Mouse (Mus musculus): ENCODE measurements at regions not wholly inside any gene's neighbourhood (a gene's known extent, or its start where the extent isn't known, plus 50 kb on each side); places are given as distances from the start of the nearest gene placed in this dataset.

GRCm38 (mm10) chr13:5211659-5212058, 602.7 kb upstream of the Akr1e1 start:
- no peak for DNase-seq (ENCODE audit: extremely low spot score, low spot score)

GRCm38 (mm10) chr13:5229476-5229875, 620.5 kb upstream of the Akr1e1 start:
- no peak for DNase-seq (ENCODE audit: extremely low spot score, low spot score)

- DNase-seq (ENCODE audit: extremely low spot score, low spot score) = no peak
These were observed 625.3 kb upstream of the Akr1e1 start for GRCm38 (mm10) chr13:5234232-5234631.

- no peak for DNase-seq (ENCODE audit: extremely low spot score, low spot score)
These were observed 625.9 kb upstream of the Klf6 start for GRCm38 (mm10) chr13:5235391-5235790.

GRCm38 (mm10) chr13:5240541-5240940, 620.7 kb upstream of the Klf6 start:
- DNase-seq (ENCODE audit: extremely low spot score, low spot score) = no peak

- no peak for DNase-seq (ENCODE audit: extremely low spot score, low spot score)
These were observed 618.5 kb upstream of the Klf6 start for GRCm38 (mm10) chr13:5242782-5243181.

- DNase-seq (ENCODE audit: extremely low spot score, low spot score) = no peak
These were observed 612.5 kb upstream of the Klf6 start for GRCm38 (mm10) chr13:5248671-5249391.

GRCm38 (mm10) chr13:5257891-5258660, 603.2 kb upstream of the Klf6 start:
- DNase-seq (ENCODE audit: extremely low spot score, low spot score) = no peak

- no peak for DNase-seq (ENCODE audit: extremely low spot score, low spot score)
These were observed 601.5 kb upstream of the Klf6 start for GRCm38 (mm10) chr13:5259760-5260159.

- no peak for DNase-seq (ENCODE audit: extremely low spot score, low spot score)
These were observed 588.6 kb upstream of the Klf6 start for GRCm38 (mm10) chr13:5272506-5273192.

- DNase-seq (ENCODE audit: extremely low spot score, low spot score) = no peak
These were observed 584.7 kb upstream of the Klf6 start for GRCm38 (mm10) chr13:5276564-5276963.

- no peak for DNase-seq (ENCODE audit: extremely low spot score, low spot score)
These were observed 571.4 kb upstream of the Klf6 start for GRCm38 (mm10) chr13:5289753-5290449.

- no peak for DNase-seq (ENCODE audit: extremely low spot score, low spot score)
These were observed 559.1 kb upstream of the Klf6 start for GRCm38 (mm10) chr13:5302141-5302540.

- no peak for DNase-seq (ENCODE audit: extremely low spot score, low spot score)
These were observed 554.6 kb upstream of the Klf6 start for GRCm38 (mm10) chr13:5306688-5307087.

GRCm38 (mm10) chr13:5313297-5313696, 548.0 kb upstream of the Klf6 start:
- DNase-seq (ENCODE audit: extremely low spot score, low spot score) = no peak

GRCm38 (mm10) chr13:5315011-5315410, 546.3 kb upstream of the Klf6 start:
- no peak for DNase-seq (ENCODE audit: extremely low spot score, low spot score)

- DNase-seq (ENCODE audit: extremely low spot score, low spot score) = no peak
These were observed 543.1 kb upstream of the Klf6 start for GRCm38 (mm10) chr13:5317941-5318856.

GRCm38 (mm10) chr13:5345712-5346111, 515.6 kb upstream of the Klf6 start:
- no peak for DNase-seq (ENCODE audit: extremely low spot score, low spot score)

GRCm38 (mm10) chr13:5347503-5348469, 513.5 kb upstream of the Klf6 start:
- DNase-seq (ENCODE audit: extremely low spot score, low spot score) = no peak
